Mouse (Mus musculus): ENCODE measurements at regions not wholly inside any gene's neighbourhood (a gene's known extent, or its start where the extent isn't known, plus 50 kb on each side); places are given as distances from the start of the nearest gene placed in this dataset.

- TF ChIP-seq POLR2A (IDR thresholded peaks at IDR 0.05; ENCODE audit: insufficient read length, low read depth) (no peak), CEBPB (IDR thresholded peaks at IDR 0.05; ENCODE audit: insufficient read depth, poor library complexity, severe bottlenecking) (no peak), MYOG (IDR thresholded peaks at IDR 0.05; ENCODE audit: control insufficient read depth in 1 of 3, insufficient read depth in 1 of 3, insufficient read length in 2 of 3, low read depth in 2 of 3) (no peak), E2F4 (IDR thresholded peaks at IDR 0.05; ENCODE audit: insufficient read depth) (no peak), MAX (IDR thresholded peaks at IDR 0.05; ENCODE audit: low read depth) (no peak)
Observed at GRCm38 (mm10) chr1:184234320-184234988, 200.4 kb upstream of the 1700056E22Rik start.
